Mouse (Mus musculus): Measurements from ENCODE around the gene Mepce. TPM values are rescaled to one million over a fixed set of nuclear protein-coding genes. Genes with fewer than 3 reads are reported as not detected.
"Not testable (repeated sequence)": the region's sequence is repeated elsewhere in the genome, so short reads cannot be mapped to it uniquely, and the experiment has no call there.

Gene Mepce
- polyA plus RNA-seq (2012; rRNA removed), result 11.0 and 41.7 TPM in 2 replicates

DNA sequence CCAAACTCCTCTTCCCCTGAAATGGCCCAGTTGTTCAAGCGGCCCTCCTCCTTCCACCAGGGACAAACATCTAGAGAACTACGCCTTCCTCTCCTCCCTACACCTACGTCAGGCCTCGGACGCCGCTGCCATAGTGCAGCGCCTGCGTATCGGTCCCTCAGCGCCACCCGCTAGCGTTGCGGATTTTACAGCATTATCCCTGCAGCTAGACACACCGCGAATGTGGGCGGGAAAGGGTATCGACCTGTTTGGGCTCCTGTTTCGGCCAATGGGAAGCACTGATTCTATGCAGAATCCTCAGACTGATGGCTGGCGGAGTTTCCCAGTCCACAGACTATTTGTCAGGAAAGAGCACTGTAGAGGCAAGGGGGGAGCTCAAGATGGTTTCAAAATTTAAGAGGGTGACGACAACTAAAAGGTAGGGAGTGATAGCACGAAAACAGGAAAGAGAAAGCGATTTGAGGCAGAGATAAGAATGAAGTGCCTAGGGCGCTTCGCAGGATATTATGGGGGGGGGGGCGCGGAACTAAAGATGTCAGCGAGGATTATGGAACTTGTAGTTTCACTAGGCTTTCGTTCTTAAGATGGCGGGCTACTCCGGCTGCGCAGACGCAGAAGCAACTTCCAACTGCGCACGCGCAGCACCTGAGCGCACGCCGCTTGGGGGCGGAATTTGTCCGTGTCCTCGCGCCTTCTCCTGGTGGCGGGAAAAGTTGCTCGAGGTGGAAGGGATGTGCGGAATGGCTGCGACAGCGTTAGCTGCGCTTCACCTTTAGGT lies at the start of gene Mepce, which contains the start of gene Zcwpw1:
Mepce (minus strand) TSS at position 505 of the 778 bp plus-strand sequence.
Zcwpw1 (plus strand) TSS at position 648 of the 778 bp plus-strand sequence.
- under 1% methylated on average over 48 of the region's 48 CpGs for WGBS
- TF ChIP-seq POLR2A (IDR thresholded peaks at IDR 0.05; ENCODE audit: low read depth, low read length) (peak; percentile 54; the same call in 1 of the 2 replicates), CTCF (IDR thresholded peaks at IDR 0.05; ENCODE audit: extremely low read depth, insufficient read length, insufficient replicate concordance, low read depth, low read length) (peak; percentile 74; the same call in 1 of the 2 replicates)

DNA sequence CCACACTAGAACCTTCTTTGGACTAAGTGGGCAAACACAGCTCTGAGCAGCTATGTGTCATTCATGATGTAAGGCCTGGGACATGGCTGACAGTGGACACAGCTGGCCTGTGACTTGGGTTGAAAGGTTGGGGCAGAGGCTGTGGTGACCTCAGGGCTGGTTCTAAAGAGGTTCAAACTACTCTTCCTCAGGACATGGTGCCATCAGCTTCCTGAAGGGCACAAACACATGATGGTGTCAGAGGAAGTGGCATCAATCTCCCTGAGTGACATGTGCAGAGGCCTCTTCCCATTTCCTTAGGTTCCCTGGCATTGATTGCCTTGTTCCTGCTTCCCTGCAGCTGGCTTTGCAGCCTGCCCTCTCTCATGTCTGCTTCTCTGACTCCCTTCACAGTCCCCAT lies 49.7 kb upstream of the Mepce start:
- not testable (repeated sequence) for H3K4me1 ChIP-seq (ENCODE audit: control insufficient read depth, insufficient read depth, insufficient read length, low read length); H3K4me3 ChIP-seq (ENCODE audit: low read depth, low read length); H3K36me3 ChIP-seq (ENCODE audit: control insufficient read depth, insufficient read depth, low read length); H3K27ac ChIP-seq (ENCODE audit: insufficient read depth, low read depth, low read length); H3K27me3 ChIP-seq (ENCODE audit: control insufficient read depth, insufficient read depth, low read length)

More for the DNA sequence above, at the start of gene Mepce, which contains the start of gene Zcwpw1:
- H3K27me3 ChIP-seq (ENCODE audit: control insufficient read depth, insufficient read depth, low read length), result no peaks in the 10 kb centered on the region
- peaks cover 19% of the 10 kb centered on the region for H3K4me1 ChIP-seq (ENCODE audit: control insufficient read depth, insufficient read depth, insufficient read length, low read length)
- H3K36me3 ChIP-seq (ENCODE audit: control insufficient read depth, insufficient read depth, low read length), result peaks cover 18% of the 10 kb centered on the region
- peak within 1 kb of the TSS; percentile 93 for H3K4me3 ChIP-seq (ENCODE audit: low read depth, low read length)
- H3K27ac ChIP-seq (ENCODE audit: insufficient read depth, low read depth, low read length), result peak within 1 kb of the TSS; percentile 95

DNA sequence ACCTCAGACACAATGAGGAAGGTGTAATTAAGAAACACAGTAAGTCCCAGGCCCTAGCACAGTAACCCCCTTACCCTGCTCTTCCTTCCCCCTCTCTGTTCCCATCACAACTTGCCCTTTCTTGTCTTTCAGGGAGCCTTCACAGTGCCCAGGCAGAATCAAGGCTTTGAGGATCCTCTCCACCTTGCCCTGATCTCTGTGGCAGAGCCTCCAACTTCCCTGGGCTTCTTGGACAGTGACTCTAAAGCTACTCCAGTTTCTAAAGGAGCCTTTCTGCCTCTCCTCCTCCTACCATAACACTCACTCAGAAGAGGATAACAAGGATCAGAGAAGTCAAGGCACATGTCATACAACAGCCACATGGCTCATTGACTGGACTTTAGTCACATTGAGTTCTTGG lies 49.2 kb upstream of the Mepce start:
- Histone ChIP-seq H3K36me3 (ENCODE audit: control insufficient read depth, insufficient read depth, low read length) (no peaks in the 10 kb centered on the region), H3K4me1 (ENCODE audit: control insufficient read depth, insufficient read depth, insufficient read length, low read length) (no peaks in the 10 kb centered on the region), H3K4me3 (ENCODE audit: low read depth, low read length) (no peak overlapping the region), H3K27ac (ENCODE audit: insufficient read depth, low read depth, low read length) (no peak overlapping the region), H3K27me3 (ENCODE audit: control insufficient read depth, insufficient read depth, low read length) (no peaks in the 10 kb centered on the region)
- no peak for TF ChIP-seq POLR2A (IDR thresholded peaks at IDR 0.05; ENCODE audit: low read depth, low read length)
- TF ChIP-seq CTCF (IDR thresholded peaks at IDR 0.05; ENCODE audit: extremely low read depth, insufficient read length, insufficient replicate concordance, low read depth, low read length), result no peak

DNA sequence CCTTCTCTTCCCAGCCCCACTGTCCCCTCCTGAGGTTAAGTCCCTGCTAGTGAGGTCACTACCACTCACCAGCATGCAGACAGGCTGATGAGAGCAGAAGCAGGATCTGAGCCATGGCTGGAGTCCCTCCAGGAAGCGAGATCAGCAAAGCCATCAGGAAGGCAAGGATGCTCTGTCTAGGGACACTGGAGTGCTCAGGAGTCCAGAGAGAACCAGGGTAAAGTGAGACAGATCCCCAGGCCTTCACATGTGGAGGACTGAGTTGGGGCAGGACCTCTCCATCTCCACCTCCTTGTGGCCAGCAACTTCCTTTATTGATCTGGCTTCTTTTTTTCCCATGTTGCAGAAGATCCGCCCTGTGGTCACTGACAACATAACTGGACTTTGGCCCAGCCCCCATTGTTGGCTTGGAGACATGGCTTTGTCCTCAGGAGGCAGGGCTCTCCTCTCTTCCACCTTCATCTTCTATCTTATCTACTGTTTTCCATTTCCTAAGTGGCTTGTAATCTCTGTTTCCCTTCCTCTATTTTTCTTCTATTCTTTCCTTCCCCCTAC lies 48.6 kb upstream of the Mepce start, which contains the start of gene Pilra:
Pilra (minus strand) TSS at position 316 of the 555 bp plus-strand sequence.
- H3K4me1 ChIP-seq (ENCODE audit: control insufficient read depth, insufficient read depth, insufficient read length, low read length); H3K27ac ChIP-seq (ENCODE audit: insufficient read depth, low read depth, low read length); H3K27me3 ChIP-seq (ENCODE audit: control insufficient read depth, insufficient read depth, low read length); H3K36me3 ChIP-seq (ENCODE audit: control insufficient read depth, insufficient read depth, low read length): not testable (repeated sequence)
- peak within 1 kb of the TSS; percentile 42 for H3K4me3 ChIP-seq (ENCODE audit: low read depth, low read length)
- 56% methylated on average over 2 of the region's 2 CpGs for WGBS

DNA sequence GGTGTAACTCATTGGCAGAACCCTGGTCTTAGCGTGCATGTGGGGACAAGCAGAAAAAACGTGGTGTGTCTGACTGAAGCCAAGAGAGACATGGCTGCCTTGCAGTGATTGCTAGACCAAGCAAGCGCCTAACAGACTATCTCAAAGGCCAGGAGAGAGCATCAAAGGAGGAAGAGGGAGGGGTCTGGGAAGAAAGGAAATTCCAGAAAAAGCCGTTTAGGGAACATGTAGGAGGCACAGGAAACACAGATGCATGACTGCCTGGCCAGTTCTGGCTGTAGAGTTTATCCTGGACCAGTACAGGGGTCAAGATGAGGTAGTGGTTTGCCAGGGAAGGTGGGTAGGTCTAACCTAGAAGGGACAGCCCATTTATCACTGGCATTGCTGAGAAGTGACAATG lies 46.0 kb upstream of the Mepce start:
- no peaks in the 10 kb centered on the region for H3K27me3 ChIP-seq (ENCODE audit: control insufficient read depth, insufficient read depth, low read length)
- H3K4me1 ChIP-seq (ENCODE audit: control insufficient read depth, insufficient read depth, insufficient read length, low read length), result no peaks in the 10 kb centered on the region
- H3K4me3 ChIP-seq (ENCODE audit: low read depth, low read length), result no peak overlapping the region
- 55% methylated on average over 4 of the region's 4 CpGs for WGBS
- no peak overlapping the region for H3K27ac ChIP-seq (ENCODE audit: insufficient read depth, low read depth, low read length)
- no peaks in the 10 kb centered on the region for H3K36me3 ChIP-seq (ENCODE audit: control insufficient read depth, insufficient read depth, low read length)
- TF ChIP-seq POLR2A (IDR thresholded peaks at IDR 0.05; ENCODE audit: low read depth, low read length), result no peak
- no peak for TF ChIP-seq CTCF (IDR thresholded peaks at IDR 0.05; ENCODE audit: extremely low read depth, insufficient read length, insufficient replicate concordance, low read depth, low read length)

DNA sequence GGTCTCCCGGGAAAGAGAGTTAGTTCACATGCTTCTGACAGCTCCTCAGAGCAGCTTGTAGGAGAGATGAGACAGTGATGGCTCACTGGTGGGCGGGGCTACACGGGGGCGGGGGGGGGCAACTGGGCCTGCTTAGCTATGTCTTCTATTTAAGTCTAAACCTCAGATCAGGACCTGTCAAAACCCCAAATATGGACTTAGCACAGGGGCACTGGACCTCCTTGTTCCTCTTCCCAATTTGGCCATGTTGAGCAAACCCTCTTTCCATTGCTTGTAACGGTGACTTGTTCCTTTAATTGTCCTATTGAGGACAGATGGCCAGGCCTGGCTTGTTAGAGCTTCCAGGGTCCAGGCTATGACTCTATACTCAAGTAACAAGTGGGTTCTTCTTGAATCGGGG lies 44.1 kb upstream of the Mepce start:
- H3K27ac ChIP-seq (ENCODE audit: insufficient read depth, low read depth, low read length), result no peak overlapping the region
- H3K36me3 ChIP-seq (ENCODE audit: control insufficient read depth, insufficient read depth, low read length), result no peaks in the 10 kb centered on the region
- H3K4me3 ChIP-seq (ENCODE audit: low read depth, low read length), result no peak overlapping the region
- H3K4me1 ChIP-seq (ENCODE audit: control insufficient read depth, insufficient read depth, insufficient read length, low read length), result no peaks in the 10 kb centered on the region
- no peaks in the 10 kb centered on the region for H3K27me3 ChIP-seq (ENCODE audit: control insufficient read depth, insufficient read depth, low read length)
- 71% methylated on average over 6 of the region's 6 CpGs for WGBS
- TF ChIP-seq POLR2A (IDR thresholded peaks at IDR 0.05; ENCODE audit: low read depth, low read length), result no peak

DNA sequence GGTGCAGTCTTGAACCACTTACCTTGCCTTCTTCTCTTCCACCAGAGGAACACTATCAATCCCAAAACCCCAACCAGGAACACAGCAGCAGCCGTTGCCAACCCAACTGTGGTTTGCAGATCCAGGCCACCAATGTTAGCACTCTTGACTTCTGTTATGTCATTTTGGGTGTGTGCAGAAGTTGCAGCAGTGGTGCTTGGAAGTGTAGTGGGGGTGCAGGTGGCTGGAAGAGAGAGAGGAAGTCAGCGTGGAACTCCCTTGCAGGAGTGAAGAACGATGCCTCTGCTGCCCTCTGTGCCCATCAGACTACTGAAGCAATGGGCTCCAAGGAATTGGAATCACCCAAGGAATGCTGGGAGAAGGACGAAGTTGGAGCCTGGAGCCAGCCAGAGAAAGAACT lies 43.7 kb upstream of the Mepce start:
- Histone ChIP-seq H3K27ac (ENCODE audit: insufficient read depth, low read depth, low read length) (no peak overlapping the region), H3K4me3 (ENCODE audit: low read depth, low read length) (no peak overlapping the region), H3K27me3 (ENCODE audit: control insufficient read depth, insufficient read depth, low read length) (no peaks in the 10 kb centered on the region), H3K36me3 (ENCODE audit: control insufficient read depth, insufficient read depth, low read length) (no peaks in the 10 kb centered on the region), H3K4me1 (ENCODE audit: control insufficient read depth, insufficient read depth, insufficient read length, low read length) (no peaks in the 10 kb centered on the region)
- TF ChIP-seq POLR2A (IDR thresholded peaks at IDR 0.05; ENCODE audit: low read depth, low read length) (no peak), CTCF (IDR thresholded peaks at IDR 0.05; ENCODE audit: extremely low read depth, insufficient read length, insufficient replicate concordance, low read depth, low read length) (no peak)
- WGBS, result 84% methylated on average over 4 of the region's 4 CpGs

Measured in small intestine, adult 2 months (tissue).